Mouse (Mus musculus) G1E-ER4 (cell line): ENCODE measurements around the gene Cdk5rap1. TPM values are rescaled to one million over a fixed set of nuclear protein-coding genes. Genes with fewer than 3 reads are reported as not detected.

Experiments used
- GATA1 ChIP-seq: IDR thresholded peaks from one replicate; pipeline ENCODE4 v1.8.0; 2012; ENCODE audit warnings: low read length, inconsistent platforms
- polyA plus RNA-seq: library from polyadenylated mRNA; stranded (reverse); fragments of >175 nt; gene quantifications from 2 replicates; pipeline ENCODE4 v1.2.3, GENCODE M21; 2012

The Cdk5rap1 gene
- polyA plus RNA-seq, result 0.73 and 1.9 TPM in 2 replicates

GRCm38 (mm10) chr2:154372842-154373500 is at the start of gene Cdk5rap1:
Gene Cdk5rap1, minus strand, starts transcription at chr2:154373010.
- TF ChIP-seq GATA1, result no peak

- TF ChIP-seq GATA1, result no peak
Measured at GRCm38 (mm10) chr2:154422181-154422580, 49.4 kb upstream of the Cdk5rap1 start.

- TF ChIP-seq GATA1, result no peak
Measured at GRCm38 (mm10) chr2:154420942-154421731, 48.3 kb upstream of the Cdk5rap1 start.

GRCm38 (mm10) chr2:154419631-154420515 is 47.1 kb upstream of the Cdk5rap1 start:
- TF ChIP-seq GATA1, result no peak

GRCm38 (mm10) chr2:154418001-154418400 is 45.2 kb upstream of the Cdk5rap1 start:
- TF ChIP-seq GATA1, result no peak

- TF ChIP-seq GATA1, result no peak
Measured at GRCm38 (mm10) chr2:154417107-154417506, 44.3 kb upstream of the Cdk5rap1 start.

- TF ChIP-seq GATA1, result no peak
Measured at GRCm38 (mm10) chr2:154412018-154412666, 39.3 kb upstream of the Cdk5rap1 start.

- no peak for TF ChIP-seq GATA1
Measured at GRCm38 (mm10) chr2:154410355-154410754, 37.5 kb upstream of the Cdk5rap1 start.

GRCm38 (mm10) chr2:154407643-154408445 is 35.0 kb upstream of the Cdk5rap1 start, which contains the start of gene Snta1:
Gene Snta1, minus strand, starts transcription at chr2:154408099.
- no peak for TF ChIP-seq GATA1

- no peak for TF ChIP-seq GATA1
Measured at GRCm38 (mm10) chr2:154407063-154407642, 34.3 kb upstream of the Cdk5rap1 start.

GRCm38 (mm10) chr2:154405447-154405994 is 32.7 kb upstream of the Cdk5rap1 start:
- no peak for TF ChIP-seq GATA1

GRCm38 (mm10) chr2:154402811-154403210 is 30.0 kb upstream of the Cdk5rap1 start:
- TF ChIP-seq GATA1, result no peak

- TF ChIP-seq GATA1, result no peak
Measured at GRCm38 (mm10) chr2:154401976-154402375, 29.2 kb upstream of the Cdk5rap1 start.

GRCm38 (mm10) chr2:154399325-154399724 is 26.5 kb upstream of the Cdk5rap1 start:
- TF ChIP-seq GATA1, result no peak
